Mouse (Mus musculus): ENCODE data around the gene Cx3cl1. TPM values are rescaled to one million over a fixed set of nuclear protein-coding genes. Genes with fewer than 3 reads are reported as not detected.
A peak's percentile ranks its signal among the peaks of the same experiment; 100 is the strongest.

Cx3cl1 gene
- total RNA-seq, 4 experiments from 2014 or later, result 333 to 386 (median 359) TPM

DNA sequence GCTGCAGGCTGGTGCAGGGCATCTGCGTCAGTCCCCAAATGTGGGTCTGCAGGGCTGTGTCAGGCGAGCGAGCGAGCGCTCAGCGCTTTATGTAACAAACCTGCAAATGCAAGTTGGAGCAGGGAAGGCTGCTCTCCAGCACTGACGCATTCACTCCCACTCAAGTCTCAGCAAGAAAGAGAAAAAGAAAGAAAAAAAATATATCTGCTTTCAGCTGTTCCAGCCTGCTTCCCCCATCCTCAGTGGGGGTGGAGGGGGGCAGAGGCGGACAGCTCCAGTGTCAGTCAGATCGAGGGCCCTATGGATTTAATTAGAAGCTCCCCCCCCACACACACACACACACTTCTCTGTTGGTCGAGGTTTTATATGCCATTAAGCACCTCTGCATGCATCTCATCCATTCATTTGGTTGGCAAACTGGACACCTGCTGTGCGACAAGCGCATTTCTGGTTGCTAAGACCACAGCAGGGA lies 1.9 kb downstream of the Cx3cl1 start:
- peak; percentile 70 to 72 for DNase-seq (ENCODE audit: low spot score in 2 of 2)

GRCm38 (mm10) chr8:94774601-94775000 lies 2.8 kb downstream of the Cx3cl1 start:
- no peak for DNase-seq (ENCODE audit: low spot score in 2 of 2)

DNA sequence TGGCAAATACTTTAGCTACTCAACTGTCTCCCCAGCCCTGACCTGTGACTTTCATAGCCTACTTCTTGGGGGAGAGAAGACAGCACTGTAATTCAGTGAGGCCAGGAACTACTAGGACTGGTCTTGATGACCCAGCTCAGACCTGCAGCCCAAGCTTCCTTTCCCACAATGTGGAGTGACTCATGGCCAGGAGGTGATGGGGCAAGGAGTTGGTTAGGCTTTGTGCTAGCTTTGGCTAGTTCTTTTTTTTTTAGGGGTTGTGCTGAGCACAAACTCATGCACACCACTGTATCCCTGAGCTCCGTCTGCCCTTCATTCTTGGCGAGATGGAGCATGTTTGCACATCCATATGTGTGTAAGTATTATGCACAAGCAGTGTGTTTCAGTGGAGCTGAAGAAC lies 4.5 kb downstream of the Cx3cl1 start:
- DNase-seq (ENCODE audit: low spot score in 2 of 2), result no peak

DNA sequence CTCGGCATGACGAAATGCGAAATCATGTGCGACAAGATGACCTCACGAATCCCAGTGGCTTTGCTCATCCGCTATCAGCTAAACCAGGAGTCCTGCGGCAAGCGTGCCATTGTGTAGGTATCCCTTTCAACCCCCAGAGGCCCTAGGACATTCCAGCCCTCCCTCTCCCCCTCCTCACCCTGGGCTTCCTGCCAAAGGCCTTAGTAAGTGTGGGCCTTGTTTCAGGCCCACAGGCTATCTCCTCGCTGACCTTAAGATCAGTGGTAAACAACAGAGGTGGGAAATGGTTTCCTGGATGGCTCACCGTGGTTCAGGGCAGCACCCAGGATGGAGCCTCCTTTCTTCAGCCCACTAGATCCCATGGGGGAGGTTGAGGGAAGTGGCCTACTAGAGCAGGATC lies 6.2 kb downstream of the Cx3cl1 start:
- DNase-seq (ENCODE audit: low spot score in 2 of 2), result no peak

DNA sequence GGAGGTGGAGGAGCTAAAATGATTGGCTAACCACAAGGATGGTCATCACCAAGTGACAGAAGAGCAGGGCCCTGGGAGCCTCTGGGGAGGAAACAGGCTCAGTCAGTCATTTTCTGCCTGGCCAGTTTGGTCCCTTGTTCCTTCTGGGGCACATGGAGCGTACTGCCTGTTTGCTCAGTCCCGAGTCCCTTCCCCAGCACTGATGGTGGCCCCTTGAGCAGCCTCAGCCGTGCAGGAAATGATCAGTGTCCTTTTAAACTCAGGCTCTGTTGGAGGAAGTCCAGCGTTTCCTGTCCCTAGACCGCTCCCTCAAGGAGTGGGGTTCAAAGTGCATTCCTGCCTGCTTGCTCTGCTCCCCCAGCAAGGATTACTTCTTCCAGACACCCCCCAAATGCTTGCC lies 6.7 kb downstream of the Cx3cl1 start:
- no peak for DNase-seq (ENCODE audit: low spot score in 2 of 2)

DNA sequence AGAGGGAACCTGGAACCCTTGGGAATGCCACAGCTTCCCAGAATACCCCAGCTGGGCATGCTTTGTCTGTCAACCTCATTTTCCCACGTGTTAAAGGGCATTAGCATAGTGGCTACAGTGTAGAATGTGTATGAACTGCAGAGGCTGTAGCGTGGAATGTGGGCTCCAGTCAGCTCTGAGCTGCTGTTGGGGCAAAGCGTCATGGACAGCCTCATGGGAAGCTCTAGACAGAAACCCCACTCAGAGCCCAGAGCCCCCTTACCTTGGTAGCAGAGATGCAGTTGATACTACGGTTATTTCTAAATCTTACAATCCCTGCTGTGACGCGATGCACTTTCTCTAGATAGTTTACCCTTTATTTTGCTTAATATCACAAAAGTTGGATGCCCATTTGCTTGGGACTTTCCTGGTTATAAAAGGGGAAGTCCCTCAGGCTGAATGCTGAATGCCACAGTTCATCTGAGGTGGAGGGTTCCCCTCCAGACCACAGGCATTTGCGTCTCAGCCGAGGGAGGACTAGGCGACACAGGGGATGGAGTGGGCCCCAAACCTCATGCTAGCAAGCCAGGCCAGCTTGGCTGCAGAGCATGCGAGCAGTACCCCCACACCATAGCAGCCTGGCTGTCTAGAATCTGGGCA lies 7.2 kb downstream of the Cx3cl1 start:
- no peak for DNase-seq (ENCODE audit: low spot score in 2 of 2)

DNA sequence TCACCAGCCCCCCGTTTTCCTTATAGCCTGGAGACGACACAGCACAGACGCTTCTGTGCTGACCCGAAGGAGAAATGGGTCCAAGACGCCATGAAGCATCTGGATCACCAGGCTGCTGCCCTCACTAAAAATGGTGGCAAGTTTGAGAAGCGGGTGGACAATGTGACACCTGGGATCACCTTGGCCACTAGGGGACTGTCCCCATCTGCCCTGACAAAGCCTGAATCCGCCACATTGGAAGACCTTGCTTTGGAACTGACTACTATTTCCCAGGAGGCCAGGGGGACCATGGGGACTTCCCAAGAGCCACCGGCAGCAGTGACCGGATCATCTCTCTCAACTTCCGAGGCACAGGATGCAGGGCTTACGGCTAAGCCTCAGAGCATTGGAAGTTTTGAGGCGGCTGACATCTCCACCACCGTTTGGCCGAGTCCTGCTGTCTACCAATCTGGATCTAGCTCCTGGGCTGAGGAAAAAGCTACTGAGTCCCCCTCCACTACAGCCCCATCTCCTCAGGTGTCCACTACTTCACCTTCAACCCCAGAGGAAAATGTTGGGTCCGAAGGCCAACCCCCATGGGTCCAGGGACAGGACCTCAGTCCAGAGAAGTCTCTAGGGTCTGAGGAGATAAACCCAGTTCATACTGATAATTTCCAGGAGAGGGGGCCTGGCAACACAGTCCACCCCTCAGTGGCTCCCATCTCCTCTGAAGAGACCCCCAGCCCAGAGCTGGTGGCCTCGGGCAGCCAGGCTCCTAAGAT lies 7.9 kb downstream of the Cx3cl1 start:
- DNase-seq (ENCODE audit: low spot score in 2 of 2), result no peak

- no peak for DNase-seq (ENCODE audit: low spot score in 2 of 2)
Observed at GRCm38 (mm10) chr8:94780491-94781154, 8.8 kb downstream of the Cx3cl1 start.

DNA sequence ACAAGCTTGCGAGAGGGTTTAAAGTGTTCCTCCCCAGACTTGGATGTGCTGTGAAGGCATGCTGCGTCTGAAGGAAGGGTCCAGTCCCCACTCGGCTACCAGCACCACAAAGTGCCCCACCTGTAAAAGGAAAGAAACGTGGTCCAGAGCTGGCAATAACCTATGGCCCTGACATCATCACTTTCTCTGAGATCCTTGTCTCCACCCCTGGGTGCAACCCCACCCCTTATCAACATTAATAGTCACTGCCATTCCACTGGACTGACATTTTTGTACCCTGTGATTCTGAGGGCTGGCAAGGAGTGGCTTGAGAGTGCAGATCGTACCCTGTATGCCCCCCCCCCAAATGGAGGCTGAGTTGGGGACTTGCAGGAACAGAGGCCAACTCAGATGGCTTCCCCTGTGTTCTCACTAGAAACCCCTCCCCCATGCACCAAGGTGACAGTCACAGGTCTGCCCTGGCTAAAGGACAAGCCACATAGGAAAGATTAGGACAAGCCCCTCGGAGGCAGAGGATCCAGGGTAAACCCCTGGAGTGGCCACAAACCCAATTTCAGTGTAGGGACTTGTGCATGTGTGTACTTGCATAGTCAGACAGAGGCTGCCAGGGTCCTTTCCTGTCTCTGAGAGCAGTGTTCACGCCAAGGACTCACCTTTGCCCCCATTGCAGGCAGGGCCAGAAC lies 9.5 kb downstream of the Cx3cl1 start:
- DNase-seq (ENCODE audit: low spot score in 2 of 2), result no peak

- DNase-seq (ENCODE audit: low spot score in 2 of 2), result no peak
Observed at GRCm38 (mm10) chr8:94781838-94782235, 10.0 kb downstream of the Cx3cl1 start.

DNA sequence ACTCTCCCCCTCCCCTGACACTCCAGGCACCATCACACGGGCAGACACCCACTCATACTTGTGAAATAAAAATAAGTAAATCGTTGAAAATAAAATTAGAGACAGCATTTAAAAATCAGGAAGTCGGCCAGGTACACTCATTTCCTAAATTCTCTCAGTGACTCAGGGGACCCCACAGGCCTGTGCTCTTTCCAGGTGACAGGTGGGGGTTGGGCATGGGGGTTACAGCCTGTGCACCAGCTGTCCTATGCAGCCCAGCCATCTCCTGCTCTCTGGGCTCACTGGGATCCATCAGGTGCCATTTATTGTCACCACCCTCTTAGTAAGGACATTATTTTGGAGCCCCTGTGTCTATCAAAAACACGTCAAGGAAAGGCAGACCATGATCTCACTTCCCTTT lies 12.1 kb downstream of the Cx3cl1 start:
- DNase-seq (ENCODE audit: low spot score in 2 of 2), result no peak

GRCm38 (mm10) chr8:94785247-94785985 lies 13.6 kb downstream of the Cx3cl1 start:
- no peak for DNase-seq (ENCODE audit: low spot score in 2 of 2)

DNA sequence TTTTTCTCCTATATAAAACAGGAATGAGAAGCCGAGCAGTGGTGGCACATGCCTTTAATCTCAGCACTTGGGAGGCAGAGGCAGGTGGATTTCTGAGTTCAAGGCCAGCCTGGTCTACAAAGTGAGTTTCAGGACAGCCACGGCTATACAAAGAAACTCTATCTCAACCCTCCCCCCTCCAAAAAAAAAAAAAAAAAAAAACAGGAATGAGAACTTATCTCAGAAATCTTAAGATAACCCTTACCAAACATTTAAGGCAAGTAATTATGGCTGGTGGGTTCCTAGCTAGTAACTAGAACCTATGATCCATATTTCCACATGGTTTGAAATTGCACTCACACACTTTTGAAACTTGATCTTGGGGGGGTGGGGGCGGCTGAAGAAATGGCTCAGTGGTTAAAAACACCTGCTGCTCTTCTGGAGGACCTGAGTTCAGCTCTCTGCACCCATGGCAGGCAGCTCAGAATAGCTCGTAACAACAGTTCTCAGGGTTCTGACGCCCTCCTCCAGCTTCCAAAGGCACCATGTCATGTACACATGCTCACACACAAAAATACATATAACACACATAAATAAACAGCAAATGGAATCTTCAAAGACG lies 14.3 kb downstream of the Cx3cl1 start:
- DNase-seq (ENCODE audit: low spot score in 2 of 2), result no peak

DNA sequence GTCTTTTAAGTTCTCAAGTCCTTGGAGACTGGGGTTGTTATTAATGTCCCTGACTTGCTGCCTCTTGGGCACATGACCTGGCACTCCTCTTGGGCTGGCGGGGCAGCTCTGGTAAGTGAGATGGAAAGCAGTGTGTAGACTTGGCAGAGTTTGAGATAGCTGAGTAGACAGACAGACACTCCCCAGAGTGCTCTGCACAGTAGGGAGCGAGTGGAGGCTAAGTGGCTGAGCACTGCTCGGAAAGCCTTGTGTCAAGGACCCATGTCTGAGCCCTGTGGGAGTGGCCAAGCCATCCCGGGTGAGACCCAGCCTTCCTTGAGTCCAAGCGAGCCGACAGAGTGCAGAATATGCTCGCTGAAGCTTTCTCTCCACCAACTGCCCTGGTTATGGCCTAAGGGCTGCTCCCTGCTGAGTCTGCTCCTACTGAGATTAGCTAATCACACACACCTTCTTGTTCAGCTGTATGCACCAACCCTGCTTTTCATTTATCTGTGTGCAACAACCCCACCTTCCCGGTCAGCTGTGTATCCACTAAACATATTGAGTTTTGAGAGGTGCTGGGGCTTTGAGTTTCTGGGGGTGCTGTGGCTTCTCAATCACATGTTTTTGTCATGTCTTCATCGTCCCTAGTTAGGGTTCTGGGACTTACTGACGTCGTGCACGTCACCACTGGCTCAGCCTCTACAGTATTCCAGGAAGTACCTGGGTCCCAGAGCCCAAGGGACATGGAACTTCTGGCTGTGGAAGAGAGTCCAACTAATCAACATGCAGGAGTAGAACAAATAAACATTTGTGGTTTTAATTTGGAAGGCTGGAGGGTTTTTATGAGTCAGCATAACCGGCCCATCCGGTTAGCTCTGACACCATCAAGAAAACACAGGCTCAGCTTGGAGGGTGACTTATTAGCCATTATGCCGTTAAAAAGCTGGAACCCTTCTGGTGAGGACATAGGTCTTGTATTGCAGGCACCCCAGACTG lies 16.0 kb downstream of the Cx3cl1 start:
- DNase-seq (ENCODE audit: low spot score in 2 of 2), result no peak

DNA sequence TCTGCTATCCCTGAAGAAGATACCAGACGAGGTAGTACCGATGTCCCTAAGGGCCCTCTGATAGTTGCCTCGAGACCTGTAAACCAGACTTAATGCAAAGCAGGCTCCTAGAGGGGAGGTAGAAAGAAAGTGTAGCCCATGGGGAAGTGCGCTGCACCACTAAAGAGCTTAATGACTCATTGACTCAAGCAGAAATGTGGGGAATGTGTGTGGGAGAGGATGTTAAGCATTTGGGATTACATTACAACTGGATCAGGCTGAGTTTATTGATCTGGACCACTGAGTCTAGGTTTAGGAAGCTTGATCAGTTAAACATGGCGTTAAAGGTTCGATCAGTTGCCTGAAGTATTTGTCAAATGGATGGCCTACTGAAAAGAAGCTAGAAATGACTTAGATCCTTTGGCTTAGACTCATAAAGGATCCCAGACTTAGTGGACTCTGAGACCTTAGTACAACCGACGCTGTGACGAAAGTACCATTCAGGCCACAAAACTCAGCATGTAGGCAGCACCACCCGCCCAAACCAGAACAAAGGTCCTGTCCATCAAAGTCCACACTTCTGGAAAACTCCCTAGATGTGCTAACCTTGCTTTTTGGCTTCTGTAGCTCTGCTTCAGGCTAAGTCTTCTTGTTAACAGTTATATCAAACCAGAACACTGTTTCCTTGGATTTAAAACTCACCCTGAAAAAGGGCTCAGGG lies 17.6 kb downstream of the Cx3cl1 start:
- DNase-seq (ENCODE audit: low spot score in 2 of 2), result no peak

GRCm38 (mm10) chr8:94794368-94794767 lies 22.6 kb downstream of the Cx3cl1 start:
- DNase-seq (ENCODE audit: low spot score in 2 of 2), result no peak

- no peak for DNase-seq (ENCODE audit: low spot score in 2 of 2)
Observed at GRCm38 (mm10) chr8:94794782-94795181, 23.0 kb downstream of the Cx3cl1 start.

DNA sequence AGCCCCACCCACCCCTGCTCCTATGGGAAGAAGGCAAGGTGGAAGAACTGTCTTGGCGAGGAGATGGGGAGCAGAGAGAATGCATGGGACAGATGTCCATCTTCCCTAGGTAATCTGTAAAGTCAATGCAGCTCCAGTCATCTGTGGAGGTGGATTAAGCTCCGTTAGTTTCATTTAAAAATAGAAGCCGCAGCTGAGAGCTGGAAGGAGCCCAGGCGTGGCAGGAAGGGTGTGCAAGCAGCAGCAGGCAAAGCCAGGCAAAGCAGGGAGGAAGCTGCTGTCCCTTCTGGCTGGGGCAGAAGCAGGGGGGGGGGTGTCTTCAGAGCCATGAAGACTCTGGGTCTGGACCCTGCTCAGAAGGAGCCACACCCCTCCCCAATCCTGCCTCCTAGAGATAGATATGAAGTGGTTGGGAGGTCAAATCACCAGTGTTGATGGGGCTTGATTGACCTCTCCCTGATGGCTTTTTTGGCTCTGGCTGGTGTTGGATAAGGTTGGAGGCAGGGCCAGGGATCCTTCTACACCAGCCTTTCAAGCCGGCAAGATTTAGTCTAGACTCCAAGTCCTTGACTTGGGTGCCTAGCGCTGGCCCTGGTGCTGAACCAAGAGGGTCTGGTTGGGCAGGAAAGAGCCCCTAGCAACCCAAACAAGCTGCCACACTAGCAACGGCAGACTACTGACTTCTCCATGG lies 28.6 kb downstream of the Cx3cl1 start:
- no peak for DNase-seq (ENCODE audit: low spot score in 2 of 2)
